Mouse (Mus musculus): ENCODE measurements around the gene Adgrg6.

GRCm38 (mm10) chr10:14544608-14544940 lies 885 bp downstream of the Adgrg6 start:
- TF ChIP-seq GATA1 (IDR thresholded peaks at IDR 0.05; ENCODE audit: low read length) (no peak), TAL1 (IDR thresholded peaks at IDR 0.05; ENCODE audit: low read length) (no peak)
